Mouse (Mus musculus): ENCODE measurements around the gene Ttc39b. TPM values are rescaled to one million over a fixed set of nuclear protein-coding genes. Genes with fewer than 3 reads are reported as not detected.

The Ttc39b gene
- total RNA-seq, 1 experiment from 2014 or later = 15.1 TPM

- ATAC-seq (replicated peaks in 1 of 2; ENCODE audit: insufficient read depth in 1 of 2, low FRiP score in 2 of 2, low TSS enrichment in 1 of 2, low read depth in 1 of 2, poor library complexity in 2 of 2, severe bottlenecking in 2 of 2) = no peak
Measured at GRCm38 (mm10) chr4:83223197-83223596, 100.9 kb downstream of the Ttc39b start.

GRCm38 (mm10) chr4:83220761-83221557 lies 103.1 kb downstream of the Ttc39b start:
- ATAC-seq (replicated peaks in 1 of 2; ENCODE audit: insufficient read depth in 1 of 2, low FRiP score in 2 of 2, low TSS enrichment in 1 of 2, low read depth in 1 of 2, poor library complexity in 2 of 2, severe bottlenecking in 2 of 2) = no peak

GRCm38 (mm10) chr4:83219253-83219652 lies 104.8 kb downstream of the Ttc39b start:
- ATAC-seq (replicated peaks in 1 of 2; ENCODE audit: insufficient read depth in 1 of 2, low FRiP score in 2 of 2, low TSS enrichment in 1 of 2, low read depth in 1 of 2, poor library complexity in 2 of 2, severe bottlenecking in 2 of 2) = no peak

GRCm38 (mm10) chr4:83217128-83217527 lies 106.9 kb downstream of the Ttc39b start:
- ATAC-seq (replicated peaks in 1 of 2; ENCODE audit: insufficient read depth in 1 of 2, low FRiP score in 2 of 2, low TSS enrichment in 1 of 2, low read depth in 1 of 2, poor library complexity in 2 of 2, severe bottlenecking in 2 of 2) = no peak

GRCm38 (mm10) chr4:83216381-83216780 lies 107.7 kb downstream of the Ttc39b start:
- ATAC-seq (replicated peaks in 1 of 2; ENCODE audit: insufficient read depth in 1 of 2, low FRiP score in 2 of 2, low TSS enrichment in 1 of 2, low read depth in 1 of 2, poor library complexity in 2 of 2, severe bottlenecking in 2 of 2) = no peak

- no peak for ATAC-seq (replicated peaks in 1 of 2; ENCODE audit: insufficient read depth in 1 of 2, low FRiP score in 2 of 2, low TSS enrichment in 1 of 2, low read depth in 1 of 2, poor library complexity in 2 of 2, severe bottlenecking in 2 of 2)
Measured at GRCm38 (mm10) chr4:83215776-83216175, 108.3 kb downstream of the Ttc39b start.

- no peak for ATAC-seq (replicated peaks in 1 of 2; ENCODE audit: insufficient read depth in 1 of 2, low FRiP score in 2 of 2, low TSS enrichment in 1 of 2, low read depth in 1 of 2, poor library complexity in 2 of 2, severe bottlenecking in 2 of 2)
Measured at GRCm38 (mm10) chr4:83214822-83215558, 109.1 kb downstream of the Ttc39b start.

GRCm38 (mm10) chr4:83213752-83214151 lies 110.3 kb downstream of the Ttc39b start:
- ATAC-seq (replicated peaks in 1 of 2; ENCODE audit: insufficient read depth in 1 of 2, low FRiP score in 2 of 2, low TSS enrichment in 1 of 2, low read depth in 1 of 2, poor library complexity in 2 of 2, severe bottlenecking in 2 of 2) = no peak

GRCm38 (mm10) chr4:83211709-83212108 lies 112.3 kb downstream of the Ttc39b start:
- peak; percentile 69 to 75 for ATAC-seq (replicated peaks in 1 of 2; ENCODE audit: insufficient read depth in 1 of 2, low FRiP score in 2 of 2, low TSS enrichment in 1 of 2, low read depth in 1 of 2, poor library complexity in 2 of 2, severe bottlenecking in 2 of 2)

- ATAC-seq (replicated peaks in 1 of 2; ENCODE audit: insufficient read depth in 1 of 2, low FRiP score in 2 of 2, low TSS enrichment in 1 of 2, low read depth in 1 of 2, poor library complexity in 2 of 2, severe bottlenecking in 2 of 2) = no peak
Measured at GRCm38 (mm10) chr4:83210437-83210836, 113.6 kb downstream of the Ttc39b start.

GRCm38 (mm10) chr4:83206803-83207586 lies 117.1 kb downstream of the Ttc39b start:
- no peak for ATAC-seq (replicated peaks in 1 of 2; ENCODE audit: insufficient read depth in 1 of 2, low FRiP score in 2 of 2, low TSS enrichment in 1 of 2, low read depth in 1 of 2, poor library complexity in 2 of 2, severe bottlenecking in 2 of 2)

- no peak for ATAC-seq (replicated peaks in 1 of 2; ENCODE audit: insufficient read depth in 1 of 2, low FRiP score in 2 of 2, low TSS enrichment in 1 of 2, low read depth in 1 of 2, poor library complexity in 2 of 2, severe bottlenecking in 2 of 2)
Measured at GRCm38 (mm10) chr4:83206416-83206802, 117.6 kb downstream of the Ttc39b start.

GRCm38 (mm10) chr4:83199391-83199790 lies 124.7 kb downstream of the Ttc39b start:
- peak; percentile 75 to 83; a peak in 3 of 4 replicates for ATAC-seq (replicated peaks in 1 of 2; ENCODE audit: insufficient read depth in 1 of 2, low FRiP score in 2 of 2, low TSS enrichment in 1 of 2, low read depth in 1 of 2, poor library complexity in 2 of 2, severe bottlenecking in 2 of 2)

- ATAC-seq (replicated peaks in 1 of 2; ENCODE audit: insufficient read depth in 1 of 2, low FRiP score in 2 of 2, low TSS enrichment in 1 of 2, low read depth in 1 of 2, poor library complexity in 2 of 2, severe bottlenecking in 2 of 2) = no peak
Measured at GRCm38 (mm10) chr4:83198123-83198522, 125.9 kb downstream of the Ttc39b start.

- no peak for ATAC-seq (replicated peaks in 1 of 2; ENCODE audit: insufficient read depth in 1 of 2, low FRiP score in 2 of 2, low TSS enrichment in 1 of 2, low read depth in 1 of 2, poor library complexity in 2 of 2, severe bottlenecking in 2 of 2)
Measured at GRCm38 (mm10) chr4:83189736-83190135, 134.3 kb downstream of the Ttc39b start.

GRCm38 (mm10) chr4:83187324-83187723 lies 136.7 kb downstream of the Ttc39b start:
- ATAC-seq (replicated peaks in 1 of 2; ENCODE audit: insufficient read depth in 1 of 2, low FRiP score in 2 of 2, low TSS enrichment in 1 of 2, low read depth in 1 of 2, poor library complexity in 2 of 2, severe bottlenecking in 2 of 2) = no peak

GRCm38 (mm10) chr4:83186448-83186847 lies 137.6 kb downstream of the Ttc39b start:
- ATAC-seq (replicated peaks in 1 of 2; ENCODE audit: insufficient read depth in 1 of 2, low FRiP score in 2 of 2, low TSS enrichment in 1 of 2, low read depth in 1 of 2, poor library complexity in 2 of 2, severe bottlenecking in 2 of 2) = no peak
